Mouse (Mus musculus) megakaryocyte, embryonic 14.5 days (primary cell): ENCODE measurements around the gene Chfr.

Experiments used
- FLI1 ChIP-seq: IDR thresholded peaks from 2 replicates; pipeline ENCODE4 v1.6.1; 2012; ENCODE audit warnings: low read length, inconsistent platforms, mixed read lengths
- GATA1 ChIP-seq: IDR thresholded peaks from 3 replicates; pipeline ENCODE4 v1.6.1; 2012; ENCODE audit warnings: mixed read lengths, low read length, inconsistent platforms, borderline replicate concordance

DNA sequence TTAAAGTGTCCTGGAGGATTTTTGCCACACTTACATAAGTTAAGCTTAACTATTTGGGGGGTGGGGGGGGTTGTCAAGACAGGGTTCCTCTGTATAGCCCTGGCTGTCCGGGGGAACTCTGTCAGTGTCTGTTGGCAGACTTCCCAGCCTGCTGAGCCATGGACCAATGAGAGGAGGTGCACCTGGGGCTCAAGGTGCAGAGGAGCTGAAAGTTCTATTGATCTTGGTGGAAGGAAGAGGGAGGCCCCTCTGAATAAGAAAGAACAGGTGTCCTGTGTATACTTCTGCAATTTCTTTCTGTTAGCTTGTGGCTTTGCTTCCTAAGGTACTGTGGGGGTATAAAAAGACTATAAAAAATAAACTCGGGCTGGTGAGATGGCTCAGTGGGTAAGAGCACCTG is 44.1 kb upstream of the Chfr start:
- TF ChIP-seq GATA1 (no peak), FLI1 (no peak)
